Mouse (Mus musculus): ENCODE measurements at regions not wholly inside any gene's neighbourhood (a gene's known extent, or its start where the extent isn't known, plus 50 kb on each side); places are given as distances from the start of the nearest gene placed in this dataset.

GRCm38 (mm10) chr4:125931321-125931720, 93.0 kb upstream of the Csf3r start:
- DNase-seq (ENCODE audit: extremely low spot score in 1 of 2, low spot score in 1 of 2) = no peak

- no peak for DNase-seq (ENCODE audit: extremely low spot score in 1 of 2, low spot score in 1 of 2)
Observed at GRCm38 (mm10) chr4:125932036-125932756, 92.2 kb upstream of the Csf3r start.

- peak in 1 of 2 experiments; percentile 51 for DNase-seq (ENCODE audit: extremely low spot score in 1 of 2, low spot score in 1 of 2)
Observed at GRCm38 (mm10) chr4:125936357-125936756, 88.0 kb upstream of the Csf3r start.

GRCm38 (mm10) chr4:125938186-125938585, 86.2 kb upstream of the Csf3r start:
- DNase-seq (ENCODE audit: extremely low spot score in 1 of 2, low spot score in 1 of 2) = no peak

- no peak for DNase-seq (ENCODE audit: extremely low spot score in 1 of 2, low spot score in 1 of 2)
Observed at GRCm38 (mm10) chr4:125941266-125941665, 83.1 kb upstream of the Csf3r start.

- peak in 1 of 2 experiments; percentile 85 for DNase-seq (ENCODE audit: extremely low spot score in 1 of 2, low spot score in 1 of 2)
Observed at GRCm38 (mm10) chr4:125941916-125942315, 82.4 kb upstream of the Csf3r start.

GRCm38 (mm10) chr4:125945062-125945461, 79.3 kb upstream of the Csf3r start:
- DNase-seq (ENCODE audit: extremely low spot score in 1 of 2, low spot score in 1 of 2) = no peak

GRCm38 (mm10) chr4:125959426-125959825, 64.9 kb upstream of the Csf3r start:
- DNase-seq (ENCODE audit: extremely low spot score in 1 of 2, low spot score in 1 of 2) = no peak

GRCm38 (mm10) chr4:125960704-125961279, 63.6 kb upstream of the Csf3r start:
- DNase-seq (ENCODE audit: extremely low spot score in 1 of 2, low spot score in 1 of 2) = no peak

GRCm38 (mm10) chr4:125962677-125963076, 61.7 kb upstream of the Csf3r start:
- peak; percentile 39 to 88 for DNase-seq (ENCODE audit: extremely low spot score in 1 of 2, low spot score in 1 of 2)
